Mouse (Mus musculus) embryonic facial prominence, embryonic 14.5 days (tissue): ENCODE measurements around the gene Tctn1. TPM values are rescaled to one million over a fixed set of nuclear protein-coding genes. Genes with fewer than 3 reads are reported as not detected.
A peak's percentile ranks its signal among the peaks of the same experiment; 100 is the strongest.

Experiments used
- ATAC-seq: fragments of 200-750 bp; cut with Nextera tagmentation; 2 replicates; pipeline ENCODE4 v1.8.0; 2017; ENCODE audit warnings: low read depth, moderate number of reproducible peaks, moderate TSS enrichment
- DNase-seq: peaks from one replicate; pipeline ENCODE4 v3.0.0-alpha.2; 2015; ENCODE audit warnings: low spot score
- H3K27ac ChIP-seq: fragments of 300-500 bp; sonication (generic); replicated peaks from 2 replicates; pipeline ENCODE4 v1.5.1; 2014; ENCODE audit warnings: low read depth, mild to moderate bottlenecking, low read length, moderate library complexity
- H3K27me3 ChIP-seq: fragments of 300-500 bp; sonication (generic); replicated peaks from 2 replicates; pipeline ENCODE4 v1.6.1; 2014; ENCODE audit warnings: low read length; ENCODE audit not compliant: control insufficient read depth, insufficient read depth
- H3K36me3 ChIP-seq: fragments of 300-500 bp; sonication (generic); 2 replicates; pipeline ENCODE4 v1.6.1; 2014; ENCODE audit warnings: low read length, mixed read lengths; ENCODE audit not compliant: control insufficient read depth, insufficient read depth
- H3K4me1 ChIP-seq: fragments of 300-500 bp; sonication (generic); 2 replicates; pipeline ENCODE4 v1.6.1; 2014; ENCODE audit warnings: antibody characterized with exemption, low read length; ENCODE audit not compliant: control insufficient read depth, insufficient read depth
- H3K4me2 ChIP-seq: fragments of 300-500 bp; sonication (generic); 2 replicates; pipeline ENCODE4 v1.6.1; 2014; ENCODE audit warnings: low read depth, mild to moderate bottlenecking, low read length, moderate library complexity, mixed read lengths
- H3K4me3 ChIP-seq: fragments of 300-500 bp; sonication (generic); 2 replicates; pipeline ENCODE4 v1.5.1; 2014; ENCODE audit warnings: low read depth, mild to moderate bottlenecking, low read length
- H3K9ac ChIP-seq: fragments of 300-500 bp; sonication (generic); 2 replicates; pipeline ENCODE4 v1.6.1; 2014; ENCODE audit warnings: low read depth, mild to moderate bottlenecking, low read length, moderate library complexity, mixed read lengths
- H3K9me3 ChIP-seq: fragments of 300-500 bp; sonication (generic); 2 replicates; pipeline ENCODE4 v1.6.1; 2016; ENCODE audit warnings: low read length; ENCODE audit not compliant: control insufficient read depth
- WGBS: fragments of 180-500 bp; shearing (Covaris S2); extraction: QIAGEN DNeasy Blood & Tissue Kit; methylation state at CpG from one replicate; pipeline ENCODE4 v1.1.7; 2014; 5-methylcytosine and 5-hydroxymethylcytosine counted together
- polyA plus RNA-seq: library from polyadenylated mRNA; unstranded; fragments of >200 nt; fragmentation: Nextera tagmentation; extraction: Ambion mirVana; gene quantifications from 2 replicates; pipeline ENCODE4 v1.2.1, GENCODE M21; 2014

Tctn1 gene
- polyA plus RNA-seq, 1 experiment from 2014 or later, result 5.1 TPM

GRCm38 (mm10) chr5:122280827-122281462 is 16.7 kb upstream of the Tctn1 start:
- H3K27ac ChIP-seq, result peak overlapping the region; percentile 22; the same call in 1 of the 2 replicates
- WGBS, result 20% methylated on average over 19 of the region's 19 CpGs
- H3K4me1 ChIP-seq, result peaks cover 17% of the 10 kb centered on the region
- H3K4me3 ChIP-seq, result 0 out of 2 replicates have a peak overlapping the region, but pooled peaks have one; percentile 1
- H3K4me2 ChIP-seq, result peak overlapping the region; percentile 41
- DNase-seq (peak; percentile 73), ATAC-seq (no peak; the same call in 1 of the 2 replicates)
- no peaks in the 10 kb centered on the region for H3K27me3 ChIP-seq
- H3K36me3 ChIP-seq, result no peaks in the 10 kb centered on the region
- no peaks in the 10 kb centered on the region for H3K9me3 ChIP-seq
- no peak overlapping the region; the same call in 1 of the 2 replicates for H3K9ac ChIP-seq

- 29% methylated on average over 6 of the region's 6 CpGs for WGBS
- H3K4me3 ChIP-seq, result 0 out of 2 replicates have a peak overlapping the region, but pooled peaks have one; percentile 1
- peaks cover 12% of the 10 kb centered on the region for H3K4me1 ChIP-seq
- no peaks in the 10 kb centered on the region for H3K9me3 ChIP-seq
- DNase-seq, result no peak
- peak overlapping the region; percentile 22; the same call in 1 of the 2 replicates for H3K27ac ChIP-seq
- peak overlapping the region; percentile 41 for H3K4me2 ChIP-seq
- H3K9ac ChIP-seq, result no peak overlapping the region; the same call in 1 of the 2 replicates
- ATAC-seq, result no peak
- no peaks in the 10 kb centered on the region for H3K27me3 ChIP-seq
- no peaks in the 10 kb centered on the region for H3K36me3 ChIP-seq
These were observed 16.2 kb upstream of the Tctn1 start for GRCm38 (mm10) chr5:122280422-122280826.

- no peak overlapping the region for H3K4me3 ChIP-seq
- ATAC-seq (no peak), DNase-seq (no peak)
- no peak overlapping the region for H3K4me2 ChIP-seq
- no peaks in the 10 kb centered on the region for H3K36me3 ChIP-seq
- no peak overlapping the region for H3K27ac ChIP-seq
- no peaks in the 10 kb centered on the region for H3K9me3 ChIP-seq
- H3K27me3 ChIP-seq, result no peaks in the 10 kb centered on the region
- no peak overlapping the region for H3K9ac ChIP-seq
- WGBS, result 74% methylated on average over 12 of the region's 12 CpGs
- H3K4me1 ChIP-seq, result peaks cover 10% of the 10 kb centered on the region; the same call in 1 of the 2 replicates
These were observed 15.7 kb upstream of the Tctn1 start for GRCm38 (mm10) chr5:122279799-122280421.

GRCm38 (mm10) chr5:122278946-122279345 is 14.7 kb upstream of the Tctn1 start:
- H3K36me3 ChIP-seq, result no peaks in the 10 kb centered on the region
- H3K27ac ChIP-seq, result no peak overlapping the region
- DNase-seq, result no peak
- H3K9me3 ChIP-seq, result no peaks in the 10 kb centered on the region
- no peak overlapping the region for H3K4me2 ChIP-seq
- WGBS, result 83% methylated on average over 7 of the region's 7 CpGs
- no peaks in the 10 kb centered on the region for H3K27me3 ChIP-seq
- peaks cover 12% of the 10 kb centered on the region; the same call in 1 of the 2 replicates for H3K4me1 ChIP-seq
- no peak overlapping the region for H3K4me3 ChIP-seq
- no peak overlapping the region for H3K9ac ChIP-seq
- no peak for ATAC-seq

GRCm38 (mm10) chr5:122274785-122275184 is 10.5 kb upstream of the Tctn1 start:
- no peaks in the 10 kb centered on the region for H3K9me3 ChIP-seq
- ATAC-seq, result no peak
- H3K27ac ChIP-seq, result no peak overlapping the region
- no peaks in the 10 kb centered on the region for H3K27me3 ChIP-seq
- H3K4me2 ChIP-seq, result no peak overlapping the region
- 25% methylated on average over 5 of the region's 5 CpGs for WGBS
- peak; percentile 43 for DNase-seq
- no peak overlapping the region for H3K4me3 ChIP-seq
- 0 out of 2 replicates have a peak, but pooled peaks cover 3% of the 10 kb centered on the region for H3K4me1 ChIP-seq
- no peak overlapping the region for H3K9ac ChIP-seq
- no peaks in the 10 kb centered on the region for H3K36me3 ChIP-seq

- Histone ChIP-seq H3K9me3 (no peaks in the 10 kb centered on the region), H3K27me3 (no peaks in the 10 kb centered on the region), H3K4me3 (no peak overlapping the region), H3K4me1 (0 out of 2 replicates have a peak, but pooled peaks cover 3% of the 10 kb centered on the region), H3K9ac (no peak overlapping the region), H3K36me3 (no peaks in the 10 kb centered on the region), H3K4me2 (no peak overlapping the region), H3K27ac (no peak overlapping the region)
- DNase-seq (no peak), ATAC-seq (no peak)
- 70% methylated on average over 5 of the region's 5 CpGs for WGBS
These were observed 8.6 kb upstream of the Tctn1 start for GRCm38 (mm10) chr5:122272821-122273220.

GRCm38 (mm10) chr5:122268858-122269604 is 4.8 kb upstream of the Tctn1 start:
- Histone ChIP-seq H3K36me3 (no peaks in the 10 kb centered on the region), H3K4me2 (no peak overlapping the region), H3K4me1 (no peaks in the 10 kb centered on the region), H3K27me3 (no peaks in the 10 kb centered on the region), H3K4me3 (no peak overlapping the region), H3K9ac (no peak overlapping the region), H3K9me3 (no peaks in the 10 kb centered on the region), H3K27ac (no peak overlapping the region)
- ATAC-seq (no peak), DNase-seq (no peak)
- 64% methylated on average over 12 of the region's 12 CpGs for WGBS

- H3K9me3 ChIP-seq, result no peaks in the 10 kb centered on the region
- H3K4me1 ChIP-seq, result no peaks in the 10 kb centered on the region
- H3K4me3 ChIP-seq, result no peak overlapping the region
- H3K36me3 ChIP-seq, result no peaks in the 10 kb centered on the region
- WGBS, result 25% methylated on average over 5 of the region's 5 CpGs
- H3K4me2 ChIP-seq, result no peak overlapping the region
- H3K27me3 ChIP-seq, result no peaks in the 10 kb centered on the region
- DNase-seq, result peak; percentile 62
- no peak overlapping the region for H3K27ac ChIP-seq
- ATAC-seq, result no peak
- H3K9ac ChIP-seq, result no peak overlapping the region
These were observed 3.6 kb upstream of the Tctn1 start for GRCm38 (mm10) chr5:122267899-122268298.
